Mouse (Mus musculus): ENCODE measurements around the gene Epo.

The Epo gene

GRCm38 (mm10) chr5:137539291-137539801 is 6.3 kb upstream of the Epo start:
- no peak for DNase-seq (ENCODE audit: low spot score)

GRCm38 (mm10) chr5:137537461-137537860 is 4.4 kb upstream of the Epo start:
- DNase-seq (ENCODE audit: low spot score), result no peak

GRCm38 (mm10) chr5:137535318-137535717 is 2.3 kb upstream of the Epo start:
- DNase-seq (ENCODE audit: low spot score), result no peak

DNA sequence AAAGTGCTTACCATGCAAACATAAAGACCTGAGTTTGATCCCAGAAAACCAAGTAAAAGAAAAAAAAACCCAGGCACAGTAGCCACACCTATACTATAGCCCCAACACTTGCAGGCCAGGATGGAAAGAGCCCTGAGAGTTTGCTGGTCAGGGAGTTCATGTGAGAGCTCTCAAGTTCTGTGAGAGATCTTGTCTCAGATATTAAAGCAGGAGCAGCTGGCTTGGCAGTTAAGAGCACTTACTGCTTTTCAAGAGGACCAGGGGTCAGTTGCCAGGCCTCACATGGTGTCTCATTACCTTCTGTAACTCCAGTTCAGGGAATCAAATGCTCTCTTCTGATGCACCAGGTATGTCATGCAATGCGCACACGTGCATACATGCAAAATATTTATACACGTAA is 1.7 kb upstream of the Epo start:
- DNase-seq (ENCODE audit: low spot score), result no peak

DNA sequence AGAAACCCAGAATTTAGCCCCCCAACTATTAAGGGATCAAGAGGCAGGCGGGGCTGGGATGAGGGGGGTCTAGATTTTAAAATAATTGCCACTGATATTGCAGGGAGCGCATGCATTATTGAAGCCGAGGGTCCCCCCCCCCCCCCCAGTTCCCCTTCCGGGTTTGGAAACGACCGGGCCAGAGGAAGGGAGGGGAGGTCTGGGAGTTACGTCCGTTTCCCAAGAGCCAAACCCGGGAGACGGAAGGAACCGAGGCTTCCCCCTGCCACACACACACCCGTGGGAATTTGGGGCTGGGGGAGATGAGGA is 280 bp downstream of the Epo start:
- DNase-seq (ENCODE audit: low spot score), result no peak

DNA sequence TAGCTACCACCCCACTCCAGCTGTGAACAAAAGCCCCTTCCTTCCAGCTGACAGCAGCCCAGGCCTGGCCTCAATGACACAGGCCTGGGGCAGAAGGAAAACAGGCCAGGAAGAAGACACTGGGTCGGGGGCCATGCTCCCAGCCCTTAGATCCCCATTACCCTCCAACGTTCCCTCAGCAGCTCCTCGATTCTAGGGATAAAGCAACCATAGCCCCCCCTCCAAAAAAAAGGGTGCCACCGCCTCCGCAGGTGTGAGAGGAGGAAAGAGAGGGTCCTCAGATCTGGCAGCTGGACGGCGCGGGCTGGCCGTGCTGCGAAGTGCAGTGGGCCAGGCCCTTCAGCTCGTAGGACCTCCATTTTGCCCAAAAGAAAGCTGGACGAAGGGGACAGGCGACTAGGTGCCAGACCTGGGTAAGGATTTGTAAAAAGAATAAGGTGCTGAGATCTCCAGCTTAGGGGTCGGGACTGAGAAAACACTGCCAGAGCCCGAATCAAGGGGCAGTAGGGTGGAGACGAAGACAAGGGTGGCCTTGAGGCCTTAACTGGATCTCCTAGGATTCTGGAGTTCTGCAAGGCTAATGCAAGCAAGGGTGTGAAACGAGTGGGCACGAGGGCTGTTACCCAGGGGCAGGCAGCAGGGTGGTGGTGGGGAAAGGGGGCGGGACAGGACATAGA is 773 bp downstream of the Epo start:
- no peak for DNase-seq (ENCODE audit: low spot score)

DNA sequence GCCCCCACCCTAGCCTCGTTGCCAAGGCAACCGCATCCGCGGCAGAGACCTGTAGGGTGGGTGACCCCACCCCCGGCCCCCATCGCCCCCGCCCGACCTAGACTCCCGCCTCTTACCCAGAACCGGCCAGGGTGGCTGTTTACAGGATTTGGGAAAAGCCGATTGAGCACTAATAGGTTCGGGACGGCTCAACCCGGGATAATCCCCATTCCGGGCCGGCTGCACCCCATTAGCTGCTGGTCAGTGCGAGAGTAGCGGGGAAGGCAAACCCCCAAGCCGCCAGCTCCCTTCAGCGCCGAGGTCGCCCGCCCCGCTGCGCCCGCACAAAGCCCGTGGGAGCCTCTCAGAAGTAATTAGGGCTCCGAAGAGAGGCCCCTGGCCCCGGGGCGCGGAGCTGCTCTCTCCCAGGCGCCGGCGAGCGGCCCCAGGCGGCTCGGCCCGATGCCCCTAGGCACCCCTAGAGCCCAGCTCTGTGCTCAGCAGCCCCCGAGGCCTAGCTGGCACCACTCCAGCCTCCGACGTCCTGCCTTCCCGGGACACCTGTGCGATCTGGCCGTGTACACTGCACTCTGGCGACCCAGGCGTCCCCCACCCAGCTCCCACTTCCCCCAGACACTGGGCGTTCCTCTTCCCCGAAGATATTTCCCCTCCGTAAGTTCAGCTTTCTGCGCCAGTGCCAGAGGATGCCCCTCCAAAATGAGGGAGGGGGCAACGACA is 1.5 kb downstream of the Epo start:
- DNase-seq (ENCODE audit: low spot score), result peak; percentile 55

DNA sequence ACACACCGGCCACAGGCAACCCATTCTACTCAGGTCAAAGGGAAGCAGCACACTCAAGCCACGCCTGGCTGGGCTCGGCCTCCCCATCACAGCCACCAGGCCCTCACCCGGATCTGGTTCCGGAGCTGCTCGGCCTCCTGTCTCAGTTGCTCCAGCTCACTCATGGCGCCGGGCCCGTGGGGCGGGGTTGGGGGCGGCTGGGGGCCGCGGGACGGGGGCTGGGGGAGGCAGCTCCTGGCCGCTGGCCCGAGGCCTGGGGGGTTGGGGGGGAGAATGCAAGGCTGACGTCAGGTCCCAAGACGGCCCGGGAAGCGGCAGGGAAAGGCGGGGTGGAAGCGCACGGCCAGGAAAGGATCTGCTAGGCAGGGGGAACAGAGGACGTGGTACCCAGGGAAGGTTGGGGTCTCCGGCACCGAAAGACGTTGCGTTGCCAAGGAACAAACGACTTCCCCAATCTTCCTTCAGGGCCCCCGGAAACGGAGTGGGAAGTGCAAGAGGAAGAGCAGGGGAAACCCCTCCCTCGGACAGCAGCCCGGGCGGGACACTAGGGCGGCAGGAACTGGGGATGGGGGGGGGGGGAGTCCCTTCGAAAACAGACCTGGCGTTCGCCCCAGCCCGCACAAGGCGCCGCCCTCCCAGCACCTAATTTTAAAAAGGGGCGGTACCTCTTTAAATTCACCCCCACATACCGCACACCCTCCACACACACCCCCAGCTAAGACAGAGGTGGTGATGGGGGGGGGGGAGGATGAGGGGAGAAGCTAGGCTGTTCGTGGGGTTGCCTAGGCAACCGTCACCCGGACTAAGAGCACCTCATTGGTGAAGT is 2.2 kb downstream of the Epo start:
- DNase-seq (ENCODE audit: low spot score), result peak; percentile 47

- no peak for DNase-seq (ENCODE audit: low spot score)
These were observed 3.0 kb downstream of the Epo start for GRCm38 (mm10) chr5:137530075-137530474.

- DNase-seq (ENCODE audit: low spot score), result no peak
These were observed 3.6 kb downstream of the Epo start for GRCm38 (mm10) chr5:137529221-137529995.

DNA sequence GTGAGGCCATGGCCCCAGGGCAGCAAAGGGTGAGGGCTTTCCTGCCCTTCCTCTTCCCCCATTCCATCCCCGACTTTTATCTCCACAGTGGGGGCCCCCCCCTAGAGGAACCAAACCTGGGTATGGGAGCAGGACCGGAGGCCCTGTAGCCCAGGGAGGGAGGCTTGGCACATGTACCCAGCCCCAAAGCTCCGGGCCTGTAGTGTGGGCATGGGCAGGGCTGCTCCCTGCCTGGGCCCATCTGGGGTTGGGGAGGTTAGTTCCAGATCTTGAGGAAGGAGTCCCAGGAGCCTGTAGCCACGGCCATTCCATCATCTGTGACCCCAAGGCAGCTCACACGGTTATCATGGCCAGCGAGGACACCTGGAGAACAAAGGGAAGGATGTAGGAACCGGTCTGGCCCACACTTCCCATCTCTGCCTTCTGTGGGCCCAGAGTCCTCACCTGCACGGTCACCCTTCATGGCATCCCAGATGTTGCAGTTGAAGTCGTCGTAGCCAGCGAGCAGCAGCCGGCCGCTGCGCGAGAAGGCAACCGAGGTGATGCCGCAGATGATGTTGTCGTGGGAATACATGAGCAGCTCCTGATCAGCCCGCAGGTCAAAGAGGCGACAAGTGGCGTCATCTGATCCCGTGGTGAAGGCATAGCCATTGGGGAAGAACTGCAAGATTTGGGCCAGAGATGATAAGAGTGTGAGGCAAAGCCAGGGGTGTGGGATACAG is 4.6 kb downstream of the Epo start:
- DNase-seq (ENCODE audit: low spot score), result no peak

DNA sequence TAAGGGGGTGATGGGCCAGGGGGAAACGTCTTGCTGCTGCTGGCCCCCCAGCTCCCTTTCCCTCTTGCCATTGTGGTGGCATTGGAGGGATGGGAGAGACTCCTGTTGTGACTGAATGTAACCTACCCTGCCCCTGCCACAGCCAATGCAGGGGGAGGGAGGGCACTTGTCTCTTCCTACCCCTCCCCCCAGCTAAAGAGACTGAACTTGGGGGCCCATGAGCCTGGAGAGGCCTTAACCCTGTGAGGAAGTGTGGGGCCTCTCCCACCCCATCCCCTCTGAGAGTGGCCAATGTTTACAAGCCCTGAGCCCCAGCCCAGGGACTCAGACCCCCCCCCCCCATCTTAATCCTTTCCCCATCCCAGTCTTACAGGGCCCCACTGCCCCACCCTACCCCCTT is 5.6 kb downstream of the Epo start:
- DNase-seq (ENCODE audit: low spot score), result no peak

DNA sequence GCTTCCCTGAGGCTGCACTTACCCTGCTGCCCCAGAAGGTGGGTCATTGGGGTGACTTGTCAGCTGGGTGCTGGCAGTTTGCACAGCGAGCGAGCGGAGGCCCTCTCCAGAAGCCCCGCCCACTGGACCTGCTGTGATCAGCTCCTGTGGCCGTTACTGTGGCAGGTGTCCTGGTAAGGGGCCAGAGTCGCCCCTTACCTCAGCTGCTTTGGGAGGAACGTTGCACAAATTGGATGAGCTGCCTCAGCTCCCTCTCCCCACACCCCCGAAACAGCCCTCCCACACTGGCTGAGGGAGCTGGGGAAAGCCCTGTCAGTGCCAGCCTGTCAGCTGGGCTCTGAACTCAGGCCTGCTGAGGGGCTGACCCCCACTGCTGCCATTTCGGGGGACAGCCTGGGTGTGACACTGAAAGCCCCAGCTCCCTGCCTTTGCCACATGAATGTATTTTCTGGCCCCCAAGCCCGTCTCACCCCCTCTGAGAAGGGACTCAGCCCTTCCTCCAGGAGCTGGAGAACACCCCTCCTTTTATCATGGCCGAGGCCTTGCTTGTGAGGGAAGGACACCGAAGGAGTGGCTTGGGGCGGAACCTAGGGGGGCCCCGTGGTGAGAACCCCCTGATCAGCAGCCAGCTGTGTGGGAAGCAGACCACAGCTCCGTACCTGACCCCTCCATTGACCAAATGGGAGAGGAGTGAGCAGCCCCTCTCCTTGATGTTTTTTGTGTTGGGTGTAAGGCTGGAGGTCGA is 6.7 kb downstream of the Epo start:
- DNase-seq (ENCODE audit: low spot score), result no peak

DNA sequence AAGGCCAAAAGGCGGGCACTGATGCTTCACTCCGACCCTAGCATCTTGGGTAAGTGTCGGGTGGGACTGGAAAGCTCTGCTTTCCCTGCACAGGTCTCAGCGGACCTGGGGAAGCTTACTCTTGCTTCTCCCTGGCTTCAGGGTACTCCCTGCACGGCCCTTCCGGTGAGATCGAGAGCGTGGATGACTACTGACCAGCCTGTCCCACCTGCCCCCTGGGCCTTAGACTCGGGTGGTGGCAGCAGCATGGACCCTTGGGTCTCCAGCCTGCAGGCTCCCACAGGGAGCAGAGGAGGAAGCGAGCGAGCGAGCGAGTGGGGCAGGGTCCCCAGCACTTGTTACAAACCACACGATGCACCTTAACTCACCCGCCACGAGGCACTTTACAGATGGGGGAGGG is 7.5 kb downstream of the Epo start:
- DNase-seq (ENCODE audit: low spot score), result no peak

DNA sequence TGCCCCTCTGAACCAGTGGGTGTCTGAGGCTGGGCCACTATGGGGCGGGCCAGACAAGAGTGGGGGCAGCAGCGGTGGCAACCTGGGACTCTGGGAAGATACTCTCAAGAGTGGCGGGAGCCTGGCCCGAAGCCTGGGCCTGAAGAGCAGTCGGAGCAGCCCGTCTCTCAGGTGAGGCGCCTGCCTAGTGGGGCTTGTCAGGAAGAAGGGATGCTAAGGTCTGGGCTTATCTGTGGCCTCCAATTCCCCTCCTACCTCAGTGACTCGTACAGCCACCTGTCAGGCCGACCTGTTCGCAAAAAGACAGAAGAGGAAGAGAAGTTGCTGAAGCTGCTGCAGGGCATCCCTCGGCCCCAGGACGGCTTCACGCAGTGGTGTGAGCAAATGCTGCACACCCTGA is 8.4 kb downstream of the Epo start:
- no peak for DNase-seq (ENCODE audit: low spot score)

DNA sequence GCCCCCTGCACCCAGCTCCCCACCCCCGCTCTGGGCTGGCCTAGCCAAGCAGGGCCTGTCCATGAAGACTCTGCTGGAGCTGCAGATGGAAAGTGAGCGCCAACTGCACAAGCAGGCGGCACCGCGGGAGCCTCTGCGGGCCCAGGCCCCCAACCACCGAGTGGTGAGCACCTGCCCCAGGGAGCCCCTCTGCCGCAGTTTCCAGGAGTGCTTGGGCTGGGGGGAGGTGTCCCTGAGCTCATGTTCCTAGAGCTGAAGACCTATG is 8.9 kb downstream of the Epo start:
- no peak for DNase-seq (ENCODE audit: low spot score)

- DNase-seq (ENCODE audit: low spot score), result no peak
These were observed 9.4 kb downstream of the Epo start for GRCm38 (mm10) chr5:137523396-137524250.

DNA sequence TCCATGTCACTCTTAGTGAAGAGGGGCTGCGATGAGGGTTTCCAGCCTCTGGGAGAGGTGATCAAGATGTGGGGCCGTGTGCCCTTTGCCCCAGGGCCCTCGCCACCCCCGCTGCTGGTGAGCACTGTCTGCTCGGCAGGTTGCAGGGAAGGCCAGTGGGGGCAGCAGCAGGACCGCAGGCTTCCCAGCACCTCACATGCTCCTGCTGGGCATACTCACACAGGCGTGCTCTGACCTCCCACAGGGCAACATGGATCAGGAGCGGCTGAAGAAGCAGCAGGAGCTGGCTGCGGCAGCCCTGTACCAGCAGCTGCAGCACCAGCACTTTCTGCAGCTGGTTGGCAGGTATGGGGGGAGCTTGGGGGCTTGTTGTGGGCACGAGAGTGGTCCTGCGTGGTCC is 10.3 kb downstream of the Epo start:
- DNase-seq (ENCODE audit: low spot score), result no peak

DNA sequence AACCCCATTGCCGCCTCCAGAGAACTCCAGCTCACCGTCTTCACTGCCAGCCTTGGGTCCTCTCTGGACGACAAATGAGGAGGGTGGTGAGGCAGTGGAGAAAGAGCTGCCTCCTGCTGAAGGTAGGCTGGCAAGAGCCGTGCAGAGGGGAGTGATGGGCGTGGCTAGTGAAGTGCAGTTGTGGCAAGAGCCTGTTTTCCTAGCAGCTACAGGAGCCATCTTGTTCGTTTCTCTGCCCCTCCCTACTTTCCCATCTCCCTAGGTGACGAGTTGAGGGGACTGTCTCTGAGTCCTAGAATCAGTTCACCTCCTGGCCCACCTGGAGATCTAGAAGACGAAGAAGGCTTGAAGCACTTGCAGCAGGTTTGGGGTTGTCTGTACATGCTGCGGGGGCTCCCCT is 11.2 kb downstream of the Epo start:
- no peak for DNase-seq (ENCODE audit: low spot score)
